Mouse (Mus musculus) right cerebral cortex, adult 18-20 months (tissue): Measurements from ENCODE around the gene Gbp2b.
"Not testable (repeated sequence)": the region's sequence is repeated elsewhere in the genome, so short reads cannot be mapped to it uniquely, and the experiment has no call there.

ENCODE experiments used
- DNase-seq: peaks from one replicate; pipeline ENCODE4 v3.0.0; 2022; ENCODE audit warnings: mixed read lengths

The Gbp2b gene

DNA sequence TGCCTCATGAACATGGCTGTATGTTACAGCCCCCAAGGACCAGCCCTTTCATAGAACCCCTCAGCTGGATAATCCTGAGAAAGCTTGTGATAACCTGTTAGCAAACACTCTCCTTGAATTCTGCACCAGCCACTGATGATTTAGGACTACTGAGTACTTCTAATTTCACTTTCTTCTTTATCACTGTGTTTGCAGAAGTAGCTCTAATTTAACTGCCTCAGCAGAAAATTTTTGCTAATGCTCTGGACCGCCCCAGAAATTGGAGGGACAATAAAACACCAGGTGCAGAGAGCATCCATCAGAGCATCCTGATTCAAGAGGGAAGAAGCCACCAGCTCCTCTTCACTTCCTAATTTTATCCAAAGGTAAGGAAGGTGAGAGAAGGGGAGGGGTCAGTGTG lies at the start of gene Gbp2b:
TSS of gene Gbp2b (plus strand) at position 301 of the 400 bp plus-strand sequence.
- no peak for DNase-seq

- no peak for DNase-seq
Observed at GRCm38 (mm10) chr3:142546690-142547089, 48.0 kb upstream of the Gbp2b start.

- no peak for DNase-seq
Observed at GRCm38 (mm10) chr3:142550052-142550676, 44.5 kb upstream of the Gbp2b start.

DNA sequence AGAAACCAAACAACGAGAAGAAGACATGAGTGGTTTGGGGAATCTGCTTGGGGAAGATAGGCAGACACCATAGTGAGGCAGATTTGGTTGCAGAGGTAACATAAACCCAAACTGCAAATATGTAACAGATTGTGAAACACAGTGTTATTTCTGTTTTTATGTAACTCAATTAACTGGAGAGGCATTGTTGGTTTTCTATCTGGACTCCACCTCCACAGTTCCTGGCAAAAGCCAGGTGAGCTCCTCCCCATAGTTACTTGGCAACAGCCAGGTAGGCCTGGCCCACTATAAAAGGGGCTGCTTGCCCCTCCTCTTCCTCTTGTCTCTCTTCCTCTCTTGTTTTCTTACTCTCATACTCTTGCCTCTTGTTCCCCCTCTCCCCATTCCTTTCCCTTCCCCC lies 40.0 kb upstream of the Gbp2b start:
- DNase-seq, result no peak

DNA sequence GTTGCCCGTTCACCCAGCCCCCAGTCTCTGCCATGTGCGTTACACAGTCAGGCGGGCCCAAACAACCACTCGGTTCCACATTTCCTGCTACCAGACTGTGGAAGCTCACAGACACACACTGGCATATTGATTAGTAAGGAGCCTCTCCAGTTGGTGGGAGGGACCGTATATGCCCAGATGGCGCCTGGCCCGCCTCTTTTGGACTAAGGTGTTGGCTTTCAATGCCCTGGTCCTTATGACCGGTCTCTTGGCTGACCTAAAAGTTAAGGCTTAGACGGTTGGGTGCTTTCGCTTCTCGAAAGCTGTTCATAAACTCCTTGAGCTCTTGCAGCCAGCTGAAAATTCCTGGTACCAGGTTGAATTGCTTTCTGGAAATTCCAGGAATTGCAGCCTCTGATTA lies 39.0 kb upstream of the Gbp2b start:
- DNase-seq, result no peak

DNA sequence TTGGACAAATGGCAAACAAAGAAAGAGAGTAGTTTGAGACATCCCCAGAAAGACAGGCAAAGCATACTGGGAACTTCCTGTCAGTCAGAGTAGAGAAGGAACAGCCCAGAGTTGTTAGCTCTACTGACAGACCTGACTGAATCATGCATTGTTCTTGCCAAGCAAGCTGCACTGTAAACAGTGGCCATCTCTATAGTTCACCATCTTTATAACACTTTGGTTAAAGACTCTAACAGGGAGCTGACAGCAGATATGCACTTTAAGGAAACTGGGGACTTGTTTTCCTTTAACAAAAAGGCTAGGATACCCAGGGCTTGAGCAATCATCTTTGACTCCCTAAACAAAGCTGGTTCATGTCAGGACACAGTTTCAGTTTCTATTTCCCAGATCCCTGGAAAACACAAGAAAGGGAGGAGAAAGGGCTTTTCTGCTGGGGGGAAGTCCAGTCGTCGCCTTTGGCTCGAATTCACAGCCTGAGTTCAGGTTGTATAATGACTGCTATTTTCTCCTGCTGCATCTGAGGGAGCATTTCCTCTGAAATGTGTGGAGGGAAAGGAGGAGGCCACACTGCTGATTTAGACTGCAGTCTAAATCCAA lies 34.9 kb upstream of the Gbp2b start, which contains the start of gene Gbp3:
TSS of gene Gbp3 (plus strand) at position 395 of the 597 bp plus-strand sequence.
- DNase-seq, result no peak

DNA sequence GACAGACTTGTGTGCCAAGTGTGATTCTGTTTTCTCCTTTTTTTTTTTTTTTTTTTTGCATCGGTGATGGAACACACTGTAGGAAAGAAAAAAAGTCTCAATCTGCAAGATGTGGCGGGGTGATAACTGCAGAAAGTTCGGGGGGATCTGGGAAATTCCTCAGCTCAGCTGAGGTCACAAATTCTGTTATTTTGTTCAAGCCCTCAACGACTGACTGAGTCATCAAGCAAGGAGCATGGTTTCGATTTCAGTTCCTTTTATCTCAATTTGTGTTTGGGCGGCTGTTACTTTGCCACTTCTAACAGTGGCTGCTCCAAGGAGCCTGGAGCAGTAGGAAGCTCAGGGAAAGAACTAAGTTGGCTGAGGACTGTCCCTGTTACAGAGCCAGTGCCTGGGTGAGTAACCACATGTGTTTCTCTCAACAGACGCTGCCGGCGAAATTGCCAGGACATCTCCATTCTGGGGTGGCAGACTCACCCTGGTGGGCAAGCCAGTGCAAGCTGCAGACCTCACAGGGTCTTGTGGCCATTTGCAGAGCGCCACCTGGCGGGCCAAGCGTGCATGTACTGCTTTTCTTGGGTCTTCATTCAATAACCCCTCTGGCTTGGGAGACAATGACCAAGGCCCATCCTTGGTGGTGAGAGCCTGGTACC lies 34.2 kb upstream of the Gbp2b start:
- DNase-seq, result peak; percentile 78

GRCm38 (mm10) chr3:142561045-142561646 lies 33.5 kb upstream of the Gbp2b start:
- DNase-seq, result no peak

- no peak for DNase-seq
Observed at GRCm38 (mm10) chr3:142561666-142562065, 33.0 kb upstream of the Gbp2b start.

GRCm38 (mm10) chr3:142567490-142567889 lies 27.2 kb upstream of the Gbp2b start:
- DNase-seq, result not testable (repeated sequence)

DNA sequence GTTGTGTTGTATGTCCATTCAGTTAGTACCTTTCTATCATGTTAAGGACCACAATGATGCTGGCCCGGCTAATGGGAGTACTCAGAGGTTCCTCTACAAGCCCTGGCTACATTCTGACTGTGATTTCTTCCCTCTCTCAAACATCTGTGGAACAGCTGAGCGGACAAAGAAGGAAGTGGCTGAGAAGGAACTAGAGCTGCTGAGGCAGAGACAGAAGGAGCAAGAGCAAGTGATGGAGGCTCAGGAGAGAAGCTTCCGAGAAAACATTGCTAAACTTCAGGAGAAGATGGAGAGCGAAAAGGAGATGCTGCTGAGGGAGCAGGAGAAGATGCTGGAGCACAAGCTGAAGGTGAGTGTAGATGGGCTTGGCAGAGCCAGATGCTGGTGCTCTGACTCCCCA lies 23.9 kb upstream of the Gbp2b start:
- no peak for DNase-seq

DNA sequence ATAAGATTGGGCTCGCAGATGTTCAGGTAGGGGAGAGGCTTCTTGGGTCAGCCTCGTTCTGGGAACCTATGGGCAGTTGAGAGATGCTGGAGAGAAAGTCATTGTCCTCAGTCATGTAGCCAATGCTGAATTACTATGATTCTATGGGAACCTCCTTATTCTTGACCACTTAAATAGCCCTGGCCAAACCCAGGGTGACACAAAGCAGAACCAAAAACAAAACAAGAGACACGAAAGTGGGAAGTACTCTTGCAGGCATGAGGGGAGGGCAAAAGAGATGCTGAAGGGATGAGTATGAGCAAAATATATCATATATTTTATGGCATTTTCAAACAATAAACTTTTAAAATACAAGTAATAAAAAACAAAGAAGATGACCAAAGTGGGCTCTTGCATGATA lies 17.5 kb upstream of the Gbp2b start:
- DNase-seq, result no peak

DNA sequence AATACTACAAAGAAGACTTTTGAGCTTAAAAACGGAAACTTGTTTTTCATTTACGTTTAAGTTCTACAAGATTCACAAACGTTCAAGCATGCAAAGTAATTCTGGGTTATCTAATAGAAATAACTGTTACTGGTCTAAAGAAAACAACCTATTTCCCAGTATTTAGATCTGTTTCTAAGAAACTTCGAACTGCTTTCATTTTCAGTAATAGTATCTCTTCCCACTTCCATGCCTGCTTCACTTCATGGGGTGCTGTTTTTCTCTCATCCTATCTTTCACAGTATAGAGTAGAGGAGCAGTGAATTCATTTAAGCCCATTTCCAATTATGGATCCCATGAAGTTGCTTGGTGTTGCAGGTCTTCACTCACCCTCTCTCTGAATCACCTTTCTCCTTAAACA lies 16.3 kb upstream of the Gbp2b start:
- DNase-seq, result no peak

DNA sequence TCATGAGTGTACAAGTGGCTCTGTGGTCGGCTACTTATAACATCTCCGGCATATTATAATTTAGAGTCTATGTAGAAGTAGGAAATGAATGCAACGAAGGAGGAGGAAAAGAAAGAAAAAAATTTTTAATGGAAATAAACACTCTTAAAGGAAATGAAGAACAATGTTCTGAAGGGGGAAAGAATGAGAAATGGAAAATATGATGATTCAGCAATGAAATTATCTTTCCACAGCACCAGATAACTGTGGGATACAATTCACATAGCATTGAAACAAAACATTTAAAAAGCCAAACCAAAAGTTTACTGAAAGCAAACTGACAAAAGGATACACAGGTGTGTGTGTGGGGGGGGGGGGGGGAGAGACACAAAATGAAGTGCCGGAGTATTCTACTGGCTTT lies 11.6 kb upstream of the Gbp2b start:
- no peak for DNase-seq

DNA sequence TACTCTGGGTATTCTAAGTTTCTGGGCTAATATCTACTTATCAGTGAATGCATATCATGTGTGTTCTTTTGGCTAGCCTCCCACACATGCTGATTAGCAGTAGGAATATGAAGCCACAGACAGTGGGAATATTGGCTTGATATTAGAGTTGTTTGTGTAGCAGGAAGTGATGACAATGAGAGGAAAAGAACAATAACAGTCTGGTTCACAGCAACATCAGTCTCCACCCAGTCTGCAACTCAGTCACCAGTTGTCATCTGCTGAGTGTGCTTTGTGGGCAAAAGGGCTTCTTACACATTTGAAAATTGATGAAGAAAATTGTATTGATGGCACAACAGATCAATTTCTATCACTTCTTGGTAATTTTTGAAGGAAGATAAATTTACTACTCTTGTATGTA lies 7.3 kb upstream of the Gbp2b start:
- no peak for DNase-seq

DNA sequence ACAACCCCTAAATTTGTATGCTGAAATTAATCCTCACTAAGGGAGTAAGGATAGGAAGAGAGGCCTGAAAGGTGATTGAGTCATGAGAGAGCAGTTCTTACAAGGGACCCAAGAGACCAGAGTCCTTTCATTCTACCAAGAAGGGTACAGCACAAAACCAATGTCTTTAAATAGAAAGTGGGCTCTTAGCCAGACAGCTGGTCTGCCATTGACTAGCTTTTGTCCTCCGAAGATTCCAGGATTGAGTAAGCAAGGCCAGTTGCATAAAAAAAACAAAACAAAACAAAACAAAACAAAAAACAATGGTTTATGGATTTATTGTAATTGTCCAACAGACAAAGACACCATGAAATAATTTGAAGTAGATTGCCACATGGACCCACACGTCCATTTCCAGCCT lies 5.8 kb upstream of the Gbp2b start:
- DNase-seq, result no peak

GRCm38 (mm10) chr3:142590431-142591067 lies 4.1 kb upstream of the Gbp2b start:
- DNase-seq, result no peak

DNA sequence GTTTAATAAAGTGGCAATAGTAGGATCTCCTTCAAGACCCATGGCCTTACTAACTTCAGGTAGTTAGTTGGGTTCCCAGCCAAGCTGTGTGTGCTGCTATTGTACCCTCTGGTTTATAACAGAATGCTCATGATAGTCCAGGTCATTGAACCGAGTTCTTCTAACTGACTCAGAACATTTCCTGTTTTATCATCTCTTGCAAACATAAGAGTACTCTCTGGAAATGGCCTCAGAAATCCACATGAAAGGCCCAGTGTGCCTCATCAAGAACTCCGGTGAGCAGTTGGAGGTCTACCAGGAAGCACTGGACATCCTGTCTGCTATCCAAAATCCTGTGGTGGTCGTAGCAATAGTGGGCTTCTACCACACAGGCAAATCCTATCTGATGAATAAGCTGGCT lies 3.3 kb downstream of the Gbp2b start:
- no peak for DNase-seq

DNA sequence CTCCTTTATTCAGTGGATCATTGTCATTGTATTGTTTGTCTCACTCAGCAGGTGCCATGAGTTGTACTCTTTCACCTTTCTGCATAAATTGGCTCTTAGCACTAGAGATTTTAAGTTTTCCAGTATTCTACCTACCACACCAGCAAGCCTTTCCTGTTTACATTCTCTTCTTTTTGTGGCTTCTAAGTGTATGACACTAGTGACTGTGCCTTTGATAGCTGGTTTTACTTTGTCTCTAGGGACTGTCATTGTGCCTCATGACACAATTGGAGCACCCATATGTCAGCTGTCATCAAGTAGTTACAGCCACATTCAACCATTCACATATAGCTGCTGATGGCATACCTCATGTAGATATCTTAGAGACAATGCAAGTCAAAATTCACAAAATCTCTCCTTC lies 7.0 kb downstream of the Gbp2b start:
- no peak for DNase-seq

DNA sequence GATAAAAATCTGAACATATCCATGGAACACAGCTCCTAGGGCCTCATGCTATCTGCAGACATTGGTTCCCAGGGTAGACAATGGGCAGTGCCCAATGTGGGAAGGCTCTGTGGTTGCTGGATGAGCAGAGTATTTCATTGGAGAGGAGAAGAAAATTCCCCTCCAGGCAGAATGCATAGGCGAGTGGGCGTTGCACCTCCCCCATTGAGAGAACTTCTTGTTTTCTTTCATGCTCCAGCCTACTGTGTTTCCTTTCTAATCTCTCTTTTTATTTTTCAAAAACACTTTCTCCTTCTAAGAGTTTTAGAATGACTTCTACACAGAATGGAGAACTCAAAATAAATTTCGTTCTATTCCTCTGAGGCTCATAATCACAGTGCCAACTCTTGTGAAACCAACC lies 24.0 kb downstream of the Gbp2b start:
- DNase-seq, result no peak

- DNase-seq, result no peak
Observed at GRCm38 (mm10) chr3:142619606-142620005, 25.0 kb downstream of the Gbp2b start.

- DNase-seq, result no peak
Observed at GRCm38 (mm10) chr3:142620111-142620955, 25.7 kb downstream of the Gbp2b start, which contains the start of gene Gbp2. TSS of gene Gbp2 (plus strand) at chr3:142620602.
